17 mouse cellular contexts compared by ENCODE assay signal in the genomic region with DNA sequence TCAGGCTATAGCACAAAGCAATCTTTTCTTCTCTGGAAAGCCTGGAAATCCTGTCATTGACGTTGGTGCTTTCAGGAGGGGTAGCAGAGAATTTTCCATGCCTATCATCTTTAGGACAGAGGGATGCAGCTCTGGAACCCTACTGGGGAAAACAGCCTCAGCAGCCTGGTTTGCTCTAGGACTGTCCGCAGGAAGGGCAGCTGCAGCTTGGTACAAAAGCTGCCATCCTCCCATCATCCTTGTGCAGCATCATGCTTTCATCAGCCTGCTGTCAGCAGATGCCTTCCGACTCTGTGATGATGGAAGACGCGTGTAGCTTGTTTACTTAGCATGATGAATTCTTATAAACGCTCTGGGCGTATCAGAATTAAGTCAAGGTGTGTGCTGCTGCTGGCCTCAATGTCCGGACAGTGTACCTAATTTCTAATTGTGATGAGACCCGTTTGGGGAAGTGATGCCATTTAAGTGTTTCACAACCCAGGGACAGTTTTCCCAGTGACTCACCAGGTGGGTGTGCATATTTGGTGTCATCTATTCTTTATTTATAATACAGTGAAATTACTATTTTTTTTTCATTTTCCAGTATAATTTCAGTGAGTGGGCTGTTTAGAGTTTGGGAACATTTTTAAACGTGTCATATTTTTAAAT. TPM values are rescaled to one million over a fixed set of nuclear protein-coding genes. Genes with fewer than 3 reads are reported as not detected.
A peak's percentile ranks its signal among the peaks of the same experiment; 100 is the strongest.
DNase-seq lines count a peak whose midpoint lies in the region; ATAC-seq and TF ChIP-seq lines count a peak whose summit lies in the region.
"Had no signal": no experiment of that assay in that cellular context is flagged by ENCODE, and none has a peak within 500 bp of the region (broad histone marks: within the 10 kb centered on the region; RNA-seq: fewer than 3 reads in every experiment).

No protein-coding gene starts in this region.

- H3K27me3 ChIP-seq in midbrain, embryonic 12.5 days: no peaks in the 10 kb centered on the region
- H3K27me3 ChIP-seq in midbrain, embryonic 11.5 days (ENCODE audit: control insufficient read depth, insufficient read depth, low read length): no peaks in the 10 kb centered on the region
- H3K27me3 ChIP-seq in neural tube, embryonic 15.5 days (replicated peaks): no peaks in the 10 kb centered on the region
- H3K27me3 ChIP-seq: liver, embryonic 12.5 days had no signal

- TF ChIP-seq CTCF in bone marrow macrophage, adult 2 months (IDR thresholded peaks at IDR 0.05; ENCODE audit: low read depth, low read length): no peak

- H3K4me2 ChIP-seq in midbrain, embryonic 12.5 days (replicated peaks): no peak overlapping the region
- H3K4me2 ChIP-seq in midbrain, embryonic 11.5 days: no peak overlapping the region
- no peak overlapping the region for H3K4me2 ChIP-seq in neural tube, embryonic 15.5 days
- H3K4me2 ChIP-seq: liver, embryonic 12.5 days; lung, embryonic 14.5 days had no signal

- no peak overlapping the region for H3K9ac ChIP-seq in midbrain, embryonic 12.5 days (replicated peaks)
- no peak overlapping the region for H3K9ac ChIP-seq in midbrain, embryonic 11.5 days (ENCODE audit: low read length)
- no peak overlapping the region for H3K9ac ChIP-seq in neural tube, embryonic 15.5 days (replicated peaks)
- H3K9ac ChIP-seq: liver, embryonic 12.5 days; lung, embryonic 14.5 days had no signal

- peaks cover 6% of the 10 kb centered on the region; the same call in 1 of the 2 replicates for H3K4me1 ChIP-seq in midbrain, embryonic 12.5 days
- H3K4me1 ChIP-seq in midbrain, embryonic 11.5 days (ENCODE audit: control insufficient read depth, insufficient read depth, low read length): 0 out of 2 replicates have a peak, but pooled peaks cover 2% of the 10 kb centered on the region
- peaks cover 21% of the 10 kb centered on the region for H3K4me1 ChIP-seq in bone marrow macrophage, adult 2 months (ENCODE audit: control insufficient read depth, insufficient read depth, low read length)
- H3K4me1 ChIP-seq in neural tube, embryonic 15.5 days: peaks cover 22% of the 10 kb centered on the region
- H3K4me1 ChIP-seq: liver, embryonic 12.5 days had no signal

- no peak overlapping the region for H3K27ac ChIP-seq in midbrain, embryonic 12.5 days (replicated peaks)
- no peak overlapping the region for H3K27ac ChIP-seq in midbrain, embryonic 11.5 days (ENCODE audit: low read depth, low read length)
- H3K27ac ChIP-seq in bone marrow macrophage, adult 2 months (ENCODE audit: insufficient read depth, low read depth, low read length): peak overlapping the region; percentile 28; the same call in 1 of the 2 replicates
- peak overlapping the region; percentile 2; the same call in 1 of the 2 replicates for H3K27ac ChIP-seq in neural tube, embryonic 15.5 days (replicated peaks)
- H3K27ac ChIP-seq: liver, embryonic 12.5 days had no signal

- no peak for TF ChIP-seq POLR2A in bone marrow macrophage, adult 2 months (IDR thresholded peaks at IDR 0.05; ENCODE audit: borderline replicate concordance, low read depth, low read length)

- peak; percentile 58 for ATAC-seq in frontal cortex, adult (ENCODE audit: low TSS enrichment)
- peak; percentile 60; the same call in 1 of the 2 replicates for ATAC-seq in midbrain, embryonic 12.5 days (ENCODE audit: low FRiP score, low read depth)
- no peak for ATAC-seq in midbrain, embryonic 11.5 days (ENCODE audit: low FRiP score)
- no peak for ATAC-seq in neural tube, embryonic 15.5 days (ENCODE audit: low FRiP score)
- ATAC-seq: liver, embryonic 12.5 days had no signal

- no peak overlapping the region for H3K4me3 ChIP-seq in midbrain, embryonic 12.5 days
- no peak overlapping the region for H3K4me3 ChIP-seq in midbrain, embryonic 11.5 days (ENCODE audit: low read depth, low read length)
- no peak overlapping the region for H3K4me3 ChIP-seq in bone marrow macrophage, adult 2 months (ENCODE audit: insufficient read depth, low read length)
- no peak overlapping the region for H3K4me3 ChIP-seq in neural tube, embryonic 15.5 days (replicated peaks)
- H3K4me3 ChIP-seq: liver, embryonic 12.5 days had no signal

- DNase-seq in frontal cortex, postnatal 14 days (ENCODE audit: low spot score in 2 of 2): no peak
- DNase-seq in midbrain, embryonic 11.5 days (ENCODE audit: low spot score, missing footprints): no peak
- DNase-seq in adrenal gland, postnatal 14 days: no peak
- DNase-seq: cerebellum, adult 11 months; cerebellum, postnatal 36 days; gastrocnemius, postnatal 36 days; kidney, adult 18-20 months; kidney, postnatal 14 days; lung, embryonic 14.5 days; lung, postnatal 4 days; retina, postnatal 1 day; thymus, postnatal 4 days had no signal

- no peaks in the 10 kb centered on the region for H3K9me3 ChIP-seq in midbrain, embryonic 12.5 days
- no peaks in the 10 kb centered on the region for H3K9me3 ChIP-seq in midbrain, embryonic 11.5 days (ENCODE audit: control insufficient read depth, low read length)
- no peaks in the 10 kb centered on the region for H3K9me3 ChIP-seq in neural tube, embryonic 15.5 days (replicated peaks)
- H3K9me3 ChIP-seq: liver, embryonic 12.5 days had no signal

- H3K36me3 ChIP-seq in midbrain, embryonic 12.5 days: no peaks in the 10 kb centered on the region
- H3K36me3 ChIP-seq in midbrain, embryonic 11.5 days (ENCODE audit: control insufficient read depth, insufficient read depth, low read length): no peaks in the 10 kb centered on the region
- no peaks in the 10 kb centered on the region for H3K36me3 ChIP-seq in neural tube, embryonic 15.5 days
- H3K36me3 ChIP-seq: liver, embryonic 12.5 days had no signal

- WGBS in midbrain, embryonic 12.5 days: 72% methylated on average over 10 of the region's 10 CpGs
- WGBS in midbrain, embryonic 11.5 days: 80% methylated on average over 10 of the region's 10 CpGs
- WGBS in neural tube, embryonic 15.5 days: 64% methylated on average over 10 of the region's 10 CpGs

RNA-seq across cellular contexts. Expression of a gene that starts 50.7 kb away (rescaled TPM):
- polyA plus RNA-seq in midbrain, embryonic 12.5 days (2016; fragmentation: Nextera tagmentation; extraction: Ambion mirVana): 157 and 165 TPM in 2 replicates
- polyA plus RNA-seq in midbrain, embryonic 11.5 days (2014; fragmentation: Nextera tagmentation; extraction: Ambion mirVana): 63.2 and 66.7 TPM in 2 replicates
- 1.0 and 1.3 TPM in 2 replicates for polyA plus RNA-seq in bone marrow macrophage, adult 2 months (2012; ENCODE audit: insufficient read depth, insufficient read length, missing spikeins)
- 189 and 232 TPM in 2 replicates for polyA plus RNA-seq in neural tube, embryonic 15.5 days (2015; fragmentation: Nextera tagmentation; extraction: Ambion mirVana)
- total RNA-seq in adrenal gland, postnatal 14 days (2021): 5.0 and 16.9 TPM in 2 replicates

Comparison
In these comparisons a context has a peak if more than half of its experiments do, and no peak if none do; other contexts are left out.
1. ATAC-seq: peak in frontal cortex, adult (single experiment) and midbrain, embryonic 12.5 days (single experiment); none in midbrain, embryonic 11.5 days (single experiment) and neural tube, embryonic 15.5 days (single experiment).
2. H3K27ac ChIP-seq: peak in bone marrow macrophage, adult 2 months (single experiment) and neural tube, embryonic 15.5 days (single experiment); none in midbrain, embryonic 12.5 days (single experiment) and midbrain, embryonic 11.5 days (single experiment).
3. RNA of a gene that starts 50.7 kb away (polyA plus RNA-seq): 189 to 232 TPM in neural tube, embryonic 15.5 days, 157 to 165 TPM in midbrain, embryonic 12.5 days and 63.2 to 66.7 TPM in midbrain, embryonic 11.5 days; 1.0 to 1.3 TPM in bone marrow macrophage, adult 2 months; every median in the first group is over 10 times any median in the second.